Mouse (Mus musculus) E14TG2a.4 (cell line): ENCODE data around the gene Heyl.

Experiments used
- CTCF ChIP-seq: conservative IDR thresholded peaks from 2 replicates; pipeline ENCODE4 v1.5.1; 2014; ENCODE audit warnings: low read length
- POU5F1 ChIP-seq: IDR thresholded peaks from 2 replicates; pipeline ENCODE4 v1.6.1; 2014; ENCODE audit warnings: low read length, borderline replicate concordance

- TF ChIP-seq CTCF (peak; percentile 58), POU5F1 (no peak)
These were observed 21.3 kb downstream of the Heyl start for GRCm38 (mm10) chr4:123254617-123255016.
